Mouse (Mus musculus): ENCODE results near the gene Cep131. TPM values are rescaled to one million over a fixed set of nuclear protein-coding genes. Genes with fewer than 3 reads are reported as not detected.

Gene Cep131
- total RNA-seq, 2 experiments from 2014 or later, result 5.8 to 9.3 TPM

DNA sequence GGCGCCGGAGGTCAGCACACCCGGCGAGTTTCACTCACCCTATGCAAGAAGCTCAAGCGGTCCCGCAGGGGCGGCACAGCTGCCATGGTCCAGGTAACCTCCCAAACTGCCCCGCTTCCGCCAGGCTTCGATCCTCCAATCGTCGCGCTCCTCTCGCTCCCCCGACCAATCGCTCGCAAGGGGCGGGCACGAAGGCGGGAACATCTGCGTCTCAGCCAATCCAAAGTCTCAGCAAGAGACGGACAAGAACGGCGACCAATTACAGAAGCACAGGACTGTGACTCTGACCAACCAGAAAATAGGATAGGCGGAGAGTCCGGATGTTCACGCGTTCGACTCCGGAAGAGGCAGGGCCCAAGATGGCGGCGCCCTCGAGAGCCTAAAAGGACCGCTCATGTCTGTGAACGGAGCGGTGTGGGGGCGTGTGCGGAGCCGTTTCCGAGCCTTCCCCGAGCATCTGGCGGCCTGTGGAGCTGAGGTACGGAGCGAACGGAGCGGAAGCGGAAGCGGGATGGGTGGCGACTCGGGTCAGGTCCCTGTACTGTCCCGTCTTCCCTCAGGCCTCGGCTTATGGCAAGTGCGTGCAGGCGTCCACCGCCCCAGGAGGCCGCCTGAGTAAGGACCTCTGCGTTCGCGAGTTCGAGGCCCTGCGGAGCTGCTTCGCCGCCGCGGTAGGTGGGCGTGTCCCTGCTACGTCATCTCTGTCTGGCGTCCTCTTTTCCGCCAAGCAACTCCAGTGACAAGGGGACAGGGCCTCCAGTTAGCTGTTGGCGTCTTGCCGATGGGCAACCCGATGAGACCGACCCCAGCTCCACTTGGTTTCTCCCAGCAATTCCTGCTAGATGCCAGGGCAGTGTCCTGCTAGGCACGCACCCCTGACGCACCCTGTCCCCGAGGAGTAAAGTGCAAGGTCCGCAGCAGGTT, 12.2 kb upstream of the Cep131 start, which contains the start of the genes Tepsin and Ndufaf8:
Gene Tepsin, minus strand, starts transcription at position 144 of the 924 bp plus-strand sequence.
Gene Ndufaf8, plus strand, starts transcription at position 341 of the 924 bp plus-strand sequence.
- peak; percentile 97 for ATAC-seq (ENCODE audit: poor library complexity, severe bottlenecking)

DNA sequence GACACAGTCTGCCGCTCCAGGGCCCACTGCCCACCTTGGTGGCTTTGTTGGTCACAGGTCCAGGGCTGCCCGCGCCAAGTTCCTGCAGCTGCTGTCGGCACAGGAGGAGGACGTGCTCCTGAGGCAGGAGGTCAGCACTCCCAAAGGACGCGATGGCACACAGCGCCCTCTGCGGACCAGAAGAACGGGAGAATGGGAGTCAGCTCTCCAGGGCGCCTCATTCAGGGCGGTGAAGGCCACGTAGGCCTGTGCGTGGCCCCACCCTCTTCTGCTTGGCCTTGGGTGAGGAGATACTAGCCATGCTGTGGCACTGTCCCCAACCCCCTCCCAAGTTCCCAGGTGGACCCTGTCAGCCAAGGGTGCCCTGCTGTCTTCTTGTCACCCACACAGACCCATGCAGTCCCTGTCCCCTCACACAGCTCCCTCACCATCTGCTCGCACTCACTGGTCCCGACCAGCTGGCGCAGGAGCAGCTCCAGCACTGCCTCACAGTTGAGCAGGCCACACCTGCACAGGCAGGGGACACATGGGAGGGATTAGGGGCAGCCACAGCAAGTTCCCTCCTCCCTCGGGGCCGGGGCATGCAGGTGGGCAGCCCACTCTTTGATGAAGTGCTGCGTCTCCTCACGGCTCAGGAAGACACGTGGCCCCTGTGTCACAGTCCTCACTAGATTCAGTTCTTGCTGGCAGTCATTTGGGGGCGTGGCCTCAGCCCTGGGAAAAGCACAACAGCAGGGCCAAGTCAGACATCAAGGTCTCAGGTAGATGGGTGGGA, 6.4 kb upstream of the Cep131 start:
- no peak for ATAC-seq (ENCODE audit: poor library complexity, severe bottlenecking)

DNA sequence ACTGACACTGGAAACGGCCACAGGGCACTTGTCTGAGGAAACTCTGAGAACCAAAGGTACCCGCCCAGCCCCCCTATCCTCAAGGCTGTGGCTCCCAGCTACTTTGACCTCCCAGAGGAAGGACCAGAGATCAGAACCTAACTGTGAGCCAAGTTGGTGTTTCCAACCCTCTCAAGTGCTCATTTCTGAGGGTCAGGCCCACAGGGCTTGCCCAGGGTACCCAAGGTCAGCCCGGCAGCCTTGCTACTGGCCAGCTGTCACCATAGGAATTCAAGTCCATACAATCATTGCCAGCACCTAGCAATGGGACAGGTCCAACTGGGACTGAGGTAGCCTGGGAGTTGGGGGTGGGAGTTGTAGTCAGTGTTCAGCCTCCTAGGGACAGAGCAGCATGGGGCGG, 4.0 kb upstream of the Cep131 start:
- ATAC-seq (ENCODE audit: poor library complexity, severe bottlenecking), result no peak

DNA sequence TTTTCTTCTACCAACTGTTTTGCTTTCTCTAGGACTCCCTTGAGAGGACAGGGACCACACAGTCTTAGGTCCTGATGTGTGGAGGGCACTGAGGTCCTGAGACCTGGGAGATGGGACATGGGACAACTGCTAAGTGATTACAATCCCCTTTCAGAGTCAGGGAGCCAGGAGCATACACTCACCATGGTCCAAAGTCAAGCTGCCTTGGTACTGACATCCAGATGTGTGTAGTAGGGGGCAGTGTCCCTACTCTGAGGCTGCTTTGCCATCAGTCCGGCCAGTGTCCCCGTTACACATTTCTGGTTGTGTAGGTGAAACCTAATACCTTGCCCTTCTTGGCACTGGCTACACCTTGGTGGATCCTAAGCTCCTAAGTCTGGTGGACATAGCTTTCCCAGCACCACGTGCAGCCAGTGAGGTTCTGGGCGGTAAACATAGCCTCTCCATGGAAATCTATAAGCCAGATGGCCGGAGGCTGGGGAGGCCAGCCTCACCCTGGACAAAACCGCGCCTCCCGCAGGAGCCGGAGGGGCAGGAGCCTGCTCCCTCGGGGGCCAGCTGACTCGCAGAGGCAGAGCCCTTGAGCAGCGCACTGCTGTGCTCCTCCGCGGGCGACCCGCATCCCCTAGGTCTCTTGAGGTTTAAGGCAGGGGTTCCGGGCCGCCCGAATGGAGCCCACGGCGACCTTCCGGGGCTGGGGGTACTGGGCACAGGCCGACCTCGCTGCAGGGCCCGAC, 568 bp downstream of the Cep131 start:
- ATAC-seq (ENCODE audit: poor library complexity, severe bottlenecking), result no peak

DNA sequence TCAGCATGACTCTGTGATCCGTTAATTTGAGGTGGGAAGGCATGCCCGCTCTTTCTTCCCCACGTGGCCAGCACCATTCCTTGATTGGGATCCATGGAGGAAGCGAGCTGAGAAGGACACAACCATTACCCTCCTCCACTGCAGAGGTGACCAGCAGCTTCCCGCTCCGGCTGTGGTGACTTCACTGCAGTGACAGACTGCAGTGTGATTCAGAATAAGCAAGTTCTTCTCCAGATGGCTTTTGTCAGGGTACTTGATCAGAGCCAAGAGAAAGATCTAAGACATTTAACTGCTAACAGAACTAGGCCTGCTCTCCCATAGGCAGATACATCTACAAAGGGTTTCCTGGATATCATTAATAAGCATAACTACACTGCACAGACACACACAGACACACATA, 6.3 kb downstream of the Cep131 start:
- no peak for ATAC-seq (ENCODE audit: poor library complexity, severe bottlenecking)

DNA sequence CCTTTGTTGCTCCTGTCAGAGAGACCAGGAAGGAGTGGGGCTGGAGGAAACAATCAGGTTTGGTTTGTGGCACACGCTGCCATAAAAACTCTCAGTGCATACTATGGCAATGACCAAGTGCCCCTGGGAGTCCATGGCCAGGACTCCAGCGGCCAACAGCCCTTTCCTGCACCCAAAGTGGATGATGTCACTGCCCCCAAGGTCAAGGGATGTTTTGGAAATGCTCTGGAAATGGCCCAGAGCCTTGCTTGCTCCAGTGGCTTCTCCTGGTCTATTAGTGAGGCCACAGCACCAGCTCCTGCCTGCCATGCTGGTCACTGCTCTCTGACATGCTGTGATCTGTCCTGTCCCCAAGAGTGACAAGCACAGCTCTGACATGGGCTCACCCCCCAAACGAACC, 10.4 kb downstream of the Cep131 start:
- ATAC-seq (ENCODE audit: poor library complexity, severe bottlenecking), result no peak

DNA sequence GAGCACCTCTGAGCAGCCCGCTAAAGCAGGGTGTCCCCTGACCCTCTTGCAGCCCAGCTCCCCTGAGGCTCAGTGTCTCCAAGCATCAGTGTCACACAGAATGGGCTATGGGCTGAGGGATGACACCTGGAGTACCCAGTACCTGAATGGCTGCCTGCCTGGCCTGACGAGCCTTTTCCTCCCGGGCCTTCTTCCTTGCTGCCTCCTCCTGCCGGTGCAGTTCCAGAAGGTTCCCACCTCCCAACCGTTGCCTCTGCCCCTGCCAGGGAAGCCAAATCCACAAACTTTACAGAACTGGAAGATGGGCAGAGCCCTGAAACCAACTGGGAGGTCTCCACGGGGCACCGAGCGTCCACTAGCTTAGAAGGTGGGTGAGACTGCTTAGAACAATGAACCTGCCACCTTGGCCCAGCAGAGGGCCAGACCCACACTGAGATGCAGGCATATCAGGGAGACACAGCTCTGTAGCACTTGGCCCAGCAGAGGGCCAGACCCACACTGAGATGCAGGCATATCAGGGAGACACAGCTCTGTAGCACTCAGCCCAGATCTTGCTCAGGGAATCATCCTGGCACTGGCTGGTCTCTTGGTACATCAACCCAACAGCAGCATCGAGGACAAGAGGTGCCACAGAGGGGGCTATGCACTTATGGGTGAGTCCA, 13.5 kb downstream of the Cep131 start:
- ATAC-seq (ENCODE audit: poor library complexity, severe bottlenecking), result no peak

DNA sequence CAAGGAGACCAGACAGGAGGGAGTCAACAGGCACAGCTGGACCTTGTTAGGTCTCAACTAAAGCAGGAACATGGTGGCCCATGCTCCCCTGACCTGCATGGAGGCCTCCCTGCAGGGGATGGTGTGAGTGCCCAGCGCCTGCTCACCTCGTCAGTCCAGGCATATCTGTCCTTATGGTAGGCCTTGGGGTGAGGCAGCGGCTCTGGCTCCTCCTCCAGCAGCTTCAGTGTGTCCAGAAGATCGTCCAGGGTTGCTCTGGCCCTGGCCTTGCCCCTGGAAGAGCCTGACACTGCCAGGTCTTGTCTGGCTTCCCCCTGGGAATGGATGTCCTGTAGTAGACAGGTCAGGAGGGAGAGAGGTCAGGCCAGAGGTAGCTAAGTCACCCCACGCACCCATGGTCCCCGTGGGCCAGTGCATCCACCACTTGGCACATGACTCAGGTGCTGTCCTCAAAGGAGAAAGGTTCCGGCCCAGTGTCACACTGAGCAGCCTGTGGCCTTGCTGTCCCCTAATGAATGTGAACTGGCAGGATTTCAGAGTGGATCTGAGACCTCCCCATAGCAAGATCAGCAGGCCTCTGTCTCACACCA, 14.8 kb downstream of the Cep131 start:
- ATAC-seq (ENCODE audit: poor library complexity, severe bottlenecking), result no peak

DNA sequence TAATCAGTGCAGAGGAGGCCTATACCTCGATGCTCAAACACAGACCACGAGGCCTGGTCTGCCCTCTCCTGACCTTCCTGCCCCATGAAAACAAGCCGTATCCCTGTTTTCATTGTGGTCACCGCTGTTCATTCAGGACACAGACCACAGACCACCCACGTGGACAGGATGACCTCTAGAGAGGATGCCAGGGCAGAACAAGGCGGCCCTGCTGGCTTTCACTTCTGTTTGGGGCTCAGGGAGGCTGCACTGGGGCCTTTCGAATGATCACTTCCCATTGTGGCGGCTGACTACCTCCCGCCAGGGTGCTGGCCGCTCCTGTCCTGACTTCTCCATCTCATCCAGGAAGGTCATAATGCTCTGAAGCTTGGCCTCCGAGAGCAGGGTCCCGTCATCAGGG, 15.6 kb downstream of the Cep131 start:
- peak; percentile 86 for ATAC-seq (ENCODE audit: poor library complexity, severe bottlenecking)

DNA sequence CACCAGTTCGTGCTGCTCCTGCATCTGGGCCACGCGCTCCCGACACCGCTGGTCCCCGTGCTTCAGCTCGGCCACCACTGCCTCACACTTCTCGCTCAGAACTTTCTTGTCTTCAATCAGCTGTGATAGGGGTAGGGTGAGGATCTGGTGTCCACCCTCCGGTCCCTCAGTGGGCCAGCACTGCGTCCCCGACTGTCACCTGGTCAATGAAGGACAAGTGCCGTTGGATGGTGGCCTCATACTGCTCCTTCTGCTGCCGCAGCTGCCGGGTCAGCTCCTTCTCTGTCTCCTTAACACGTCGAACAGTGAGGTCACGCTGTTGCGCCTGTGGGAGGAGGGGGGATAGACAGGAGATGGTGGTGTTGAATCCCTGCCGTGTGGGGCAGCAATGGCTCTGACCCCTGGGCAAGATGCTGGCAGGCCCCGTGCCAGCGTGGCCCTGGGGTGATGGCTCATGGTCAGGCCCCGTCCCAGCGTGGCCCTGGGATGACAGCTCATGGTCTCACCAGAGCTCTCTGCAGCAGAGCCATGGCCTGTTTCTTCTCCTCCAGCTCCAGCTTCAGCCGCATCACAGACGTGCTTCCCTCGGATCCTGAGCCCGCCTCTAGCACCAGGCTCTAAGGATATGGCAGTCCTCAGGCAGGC, 16.2 kb downstream of the Cep131 start:
- ATAC-seq (ENCODE audit: poor library complexity, severe bottlenecking), result no peak

DNA sequence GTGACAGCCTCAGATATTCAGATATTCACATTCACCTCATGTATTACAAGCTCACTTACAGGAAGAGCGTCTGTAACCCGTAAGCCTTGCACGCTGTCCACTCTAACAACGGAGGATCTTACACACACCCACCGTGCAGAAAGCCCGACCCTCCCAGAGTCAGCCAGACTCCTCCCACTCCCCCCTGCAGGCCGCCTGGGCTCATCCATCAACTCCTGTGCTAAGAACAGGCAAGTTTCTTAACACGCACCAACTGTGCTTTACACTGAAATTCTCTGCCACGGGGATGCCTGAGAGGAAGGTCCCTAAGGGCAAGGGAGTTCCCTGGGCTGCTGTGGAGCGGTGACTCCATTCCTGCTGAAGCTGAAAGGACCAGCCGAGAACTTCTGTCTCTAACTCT, 17.4 kb downstream of the Cep131 start:
- no peak for ATAC-seq (ENCODE audit: poor library complexity, severe bottlenecking)

DNA sequence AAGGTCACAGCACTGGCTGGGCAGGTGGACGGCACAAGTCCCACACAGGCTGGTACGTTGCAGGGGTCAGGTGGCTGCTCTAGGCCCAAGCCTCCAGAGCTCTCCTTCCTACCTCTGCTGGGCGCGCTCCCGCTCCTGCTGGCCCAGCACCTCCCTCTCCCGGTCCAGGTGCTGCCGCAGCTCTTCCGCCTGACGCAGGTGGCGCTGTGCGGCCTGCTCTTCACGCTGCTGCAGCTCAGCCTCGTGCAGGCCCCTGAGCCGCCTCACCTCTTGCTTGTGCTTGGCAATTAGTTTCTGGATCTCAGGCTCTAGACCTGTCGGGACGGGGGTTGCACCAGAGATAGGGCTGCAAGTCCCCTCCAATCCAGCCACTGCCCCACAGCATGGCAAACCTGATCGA, 18.8 kb downstream of the Cep131 start:
- ATAC-seq (ENCODE audit: poor library complexity, severe bottlenecking), result no peak

DNA sequence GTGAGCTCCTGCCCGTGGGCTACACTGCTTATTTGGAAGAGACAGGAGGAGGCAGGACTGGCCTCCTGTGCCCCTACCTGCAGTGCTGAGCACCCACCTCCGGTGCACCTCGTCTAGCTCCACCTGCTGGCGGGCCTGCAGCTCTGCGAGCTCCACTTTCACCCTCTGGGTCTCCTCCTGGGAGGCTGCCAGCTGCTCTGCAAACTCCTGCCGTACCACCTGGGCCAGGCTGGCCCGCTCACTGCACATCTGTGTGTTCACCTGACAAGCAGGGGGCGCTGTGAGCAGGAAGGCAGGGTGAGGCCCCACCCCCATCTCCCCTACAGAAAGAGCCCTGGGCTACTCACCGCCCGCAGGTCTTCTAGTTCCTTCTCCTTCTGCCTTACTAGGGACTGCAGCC, 21.3 kb downstream of the Cep131 start:
- ATAC-seq (ENCODE audit: poor library complexity, severe bottlenecking), result peak; percentile 73

DNA sequence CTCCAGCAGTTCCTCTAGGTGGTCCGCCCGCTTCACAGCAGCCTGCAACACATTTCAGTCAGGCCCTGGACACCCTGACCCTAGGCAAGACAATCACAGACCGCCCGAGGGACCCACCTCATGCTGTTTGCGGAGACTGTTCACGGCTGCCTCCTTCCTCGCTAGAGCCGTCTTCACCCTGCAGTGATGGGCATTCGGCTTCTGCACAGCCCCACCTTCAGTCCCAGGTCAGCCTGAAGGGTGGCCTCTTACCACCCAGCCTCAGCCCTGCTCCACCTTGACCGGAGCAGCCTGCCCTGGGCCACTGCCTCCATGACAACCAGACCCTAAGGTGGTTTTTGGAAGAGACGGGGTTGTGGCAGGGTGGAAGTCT, 22.0 kb downstream of the Cep131 start:
- ATAC-seq (ENCODE audit: poor library complexity, severe bottlenecking), result no peak

DNA sequence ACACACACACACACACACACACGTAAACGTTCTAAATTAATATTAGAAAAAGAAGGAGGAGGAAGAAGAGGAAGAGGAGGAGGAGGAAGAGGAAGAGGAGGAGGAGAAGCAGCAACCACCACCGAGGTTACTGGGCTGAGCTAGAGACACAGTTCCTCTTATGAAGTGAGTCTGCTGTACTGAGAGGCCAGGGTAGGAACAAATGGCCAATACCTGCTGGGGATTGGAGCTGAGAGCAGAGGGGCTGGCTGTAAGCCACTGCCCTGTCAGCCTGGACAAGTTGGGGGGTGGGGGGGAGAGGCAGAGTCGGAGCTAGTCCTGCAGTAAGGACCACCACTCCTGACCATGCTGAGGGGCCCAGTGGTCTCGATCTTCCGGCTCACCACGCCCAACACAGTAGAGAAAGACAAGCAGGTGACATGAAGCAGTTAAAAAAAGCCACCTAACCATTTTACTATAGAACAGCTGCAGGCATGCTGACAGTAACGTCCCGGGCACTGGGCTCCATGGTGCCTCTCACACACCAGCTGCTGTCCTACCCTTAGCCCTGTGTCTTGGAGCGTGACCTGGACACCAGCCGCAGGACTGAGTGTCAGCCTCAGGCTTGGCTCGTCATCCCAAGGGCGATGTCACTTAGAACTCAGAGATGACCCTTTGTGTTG, 22.5 kb downstream of the Cep131 start:
- peak; percentile 68 for ATAC-seq (ENCODE audit: poor library complexity, severe bottlenecking)

DNA sequence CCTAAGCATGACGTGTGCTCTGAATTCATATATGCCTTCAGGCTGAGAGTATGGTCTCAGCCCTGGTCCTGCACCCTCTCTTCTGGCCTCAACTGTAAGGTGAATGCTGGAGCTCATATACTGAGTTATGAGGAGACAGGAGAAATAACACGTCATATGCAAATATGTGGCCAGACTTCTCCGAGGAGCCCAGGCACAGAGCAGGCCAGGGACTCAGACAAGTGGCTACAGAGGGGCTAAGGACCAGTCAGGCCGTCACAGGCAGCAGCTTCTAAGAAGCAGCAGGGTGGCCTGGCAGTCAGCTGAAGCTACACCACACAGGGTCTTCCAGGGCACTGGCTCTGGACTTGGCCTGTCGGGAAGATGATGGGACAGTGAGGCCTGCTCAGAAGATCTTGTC, 23.3 kb downstream of the Cep131 start:
- no peak for ATAC-seq (ENCODE audit: poor library complexity, severe bottlenecking)

DNA sequence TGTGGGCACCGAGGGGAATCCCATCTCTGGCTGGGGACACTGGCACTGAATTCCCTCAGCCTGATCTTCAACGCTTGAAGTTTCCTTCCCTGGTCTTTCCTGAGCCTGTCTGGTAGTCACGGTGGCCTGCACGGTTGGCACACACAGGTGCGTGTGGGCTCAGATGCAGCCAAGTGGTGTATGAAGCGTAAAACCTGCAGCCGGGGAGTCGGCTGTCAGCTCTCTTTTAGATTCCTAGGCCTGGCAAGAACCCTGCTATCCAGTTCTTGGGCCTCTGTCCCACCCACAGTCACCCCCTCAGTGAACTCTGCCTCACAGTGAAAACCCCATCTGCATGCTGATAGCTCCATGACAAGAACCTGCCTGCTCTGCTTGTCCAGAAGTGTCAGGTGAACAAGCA, 26.0 kb downstream of the Cep131 start:
- no peak for ATAC-seq (ENCODE audit: poor library complexity, severe bottlenecking)

DNA sequence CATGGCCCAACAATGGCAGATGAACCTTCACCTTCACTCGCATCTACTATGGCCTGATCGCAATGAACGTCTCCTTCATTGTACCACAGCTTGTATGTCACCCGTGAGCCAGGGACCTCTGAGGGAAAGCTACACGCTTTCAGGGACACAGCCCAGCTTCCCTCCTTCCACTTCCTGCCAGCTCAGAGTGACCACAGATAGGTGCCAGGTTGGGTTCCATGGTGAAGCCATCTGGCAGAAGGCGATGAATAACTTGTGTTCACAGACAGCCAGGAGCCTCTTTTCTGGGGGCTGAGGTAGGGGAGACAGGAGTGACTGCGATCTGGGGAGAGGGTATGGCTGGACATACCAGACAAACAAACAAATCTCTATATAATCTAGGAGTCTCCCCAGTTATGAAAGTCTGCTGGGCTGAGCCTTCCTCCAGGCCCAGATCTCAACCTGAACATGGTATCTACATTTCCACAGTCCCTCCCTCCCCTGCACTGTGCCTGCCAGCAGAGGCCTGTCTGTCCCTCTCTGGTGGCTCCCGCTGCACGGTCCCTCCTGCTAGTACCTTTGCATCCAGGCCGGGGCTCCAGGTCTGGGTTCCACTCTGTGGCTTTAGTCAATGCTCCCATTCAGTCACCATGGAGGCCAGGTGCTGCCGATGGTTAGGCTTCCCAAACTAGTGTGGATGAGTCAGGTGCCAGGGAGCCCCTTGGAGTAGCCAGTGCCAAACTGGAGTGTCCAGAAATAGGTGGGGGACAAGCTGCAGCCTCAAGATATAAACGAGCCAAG, 30.5 kb downstream of the Cep131 start:
- no peak for ATAC-seq (ENCODE audit: poor library complexity, severe bottlenecking)

DNA sequence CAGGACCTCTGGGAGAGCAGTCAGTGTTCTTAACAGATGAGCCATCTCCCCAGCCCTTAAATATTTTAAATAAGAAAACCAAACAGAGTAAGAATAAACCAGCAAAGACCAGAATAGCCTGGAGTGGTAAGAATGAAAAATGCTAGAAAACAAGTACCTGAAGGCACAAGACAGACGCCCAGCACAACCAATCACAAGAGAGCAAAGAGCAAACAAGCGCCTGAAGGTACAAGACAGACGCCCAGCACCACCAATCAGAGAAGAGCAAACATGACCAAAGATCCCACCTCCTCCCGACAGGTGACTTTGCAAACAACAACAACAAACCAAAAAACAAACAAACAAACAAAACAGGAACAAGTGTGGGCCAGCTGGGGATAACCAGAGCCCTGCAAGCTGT, 32.8 kb downstream of the Cep131 start:
- no peak for ATAC-seq (ENCODE audit: poor library complexity, severe bottlenecking)

Measured in megakaryocyte, adult 5-6 weeks (primary cell).